Mouse (Mus musculus) neural tube, embryonic 15.5 days (tissue): Measurements from ENCODE around the gene Gm13695. TPM values are rescaled to one million over a fixed set of nuclear protein-coding genes. Genes with fewer than 3 reads are reported as not detected.
"Not testable (repeated sequence)": the region's sequence is repeated elsewhere in the genome, so short reads cannot be mapped to it uniquely, and the experiment has no call there.

Experiments
- ATAC-seq: fragments of 200-750 bp; cut with Nextera tagmentation; 2 replicates; pipeline ENCODE4 v1.8.0; 2017; ENCODE audit warnings: mild to moderate bottlenecking, moderate TSS enrichment, moderate library complexity; ENCODE audit not compliant: low FRiP score
- H3K27ac ChIP-seq: fragments of 300-500 bp; sonication (generic); replicated peaks from 2 replicates; pipeline ENCODE4 v1.5.1; 2015; ENCODE audit warnings: mild to moderate bottlenecking, inconsistent platforms
- H3K27me3 ChIP-seq: fragments of 300-500 bp; sonication (generic); replicated peaks from 2 replicates; pipeline ENCODE4 v1.6.1; 2015; ENCODE audit warnings: inconsistent platforms
- H3K36me3 ChIP-seq: fragments of 300-500 bp; sonication (generic); 2 replicates; pipeline ENCODE4 v1.6.1; 2015; ENCODE audit warnings: inconsistent platforms
- H3K4me1 ChIP-seq: fragments of 300-500 bp; sonication (generic); 2 replicates; pipeline ENCODE4 v1.6.1; 2015; ENCODE audit warnings: inconsistent platforms
- H3K4me2 ChIP-seq: fragments of 300-500 bp; sonication (generic); 2 replicates; pipeline ENCODE4 v1.6.1; 2015; ENCODE audit warnings: inconsistent platforms, mild to moderate bottlenecking, moderate library complexity
- H3K4me3 ChIP-seq: fragments of 300-500 bp; sonication (generic); replicated peaks from 2 replicates; pipeline ENCODE4 v1.5.1; 2015; ENCODE audit warnings: mild to moderate bottlenecking, inconsistent platforms
- H3K9ac ChIP-seq: fragments of 300-500 bp; sonication (generic); replicated peaks from 2 replicates; pipeline ENCODE4 v1.6.1; 2015; ENCODE audit warnings: mild to moderate bottlenecking, inconsistent platforms
- H3K9me3 ChIP-seq: fragments of 300-500 bp; sonication (generic); replicated peaks from 2 replicates; pipeline ENCODE4 v1.6.1; 2016; ENCODE audit warnings: inconsistent platforms
- WGBS: fragments of 180-500 bp; shearing (Covaris S2); methylation state at CpG from one replicate; pipeline ENCODE4 v1.1.7; 2015; ENCODE audit warnings: mixed read lengths; 5-methylcytosine and 5-hydroxymethylcytosine counted together
- polyA plus RNA-seq: library from polyadenylated mRNA; unstranded; fragments of >200 nt; fragmentation: Nextera tagmentation; extraction: Ambion mirVana; gene quantifications from 2 replicates; pipeline ENCODE4 v1.2.1, GENCODE M21; 2015

Gene Gm13695
- polyA plus RNA-seq, 1 experiment from 2014 or later: not detected

DNA sequence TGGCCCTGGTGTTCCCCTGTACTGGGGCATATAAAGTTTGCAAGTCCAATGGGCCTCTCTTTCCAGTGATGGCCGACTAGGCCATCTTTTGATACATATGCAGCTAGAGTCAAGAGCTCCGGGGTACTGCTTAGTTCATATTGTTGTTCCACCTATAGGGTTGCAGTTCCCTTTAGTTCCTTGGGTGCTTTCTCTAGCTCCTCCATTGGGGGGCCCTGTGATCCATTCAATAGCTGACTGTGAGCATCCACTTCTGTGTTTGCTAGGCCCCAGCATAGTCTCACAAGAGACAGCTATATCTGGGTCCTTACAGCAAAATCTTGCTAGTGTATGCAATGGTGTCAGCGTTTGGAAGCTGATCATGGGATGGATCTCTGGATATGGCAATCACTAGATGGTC lies 27.4 kb downstream of the Gm13695 start:
- H3K9me3 ChIP-seq, H3K4me3 ChIP-seq, H3K9ac ChIP-seq, H3K4me2 ChIP-seq, H3K4me1 ChIP-seq, H3K27me3 ChIP-seq, ATAC-seq, H3K36me3 ChIP-seq, H3K27ac ChIP-seq: not testable (repeated sequence)
- WGBS: 86% methylated on average over 1 of the region's 3 CpGs

DNA sequence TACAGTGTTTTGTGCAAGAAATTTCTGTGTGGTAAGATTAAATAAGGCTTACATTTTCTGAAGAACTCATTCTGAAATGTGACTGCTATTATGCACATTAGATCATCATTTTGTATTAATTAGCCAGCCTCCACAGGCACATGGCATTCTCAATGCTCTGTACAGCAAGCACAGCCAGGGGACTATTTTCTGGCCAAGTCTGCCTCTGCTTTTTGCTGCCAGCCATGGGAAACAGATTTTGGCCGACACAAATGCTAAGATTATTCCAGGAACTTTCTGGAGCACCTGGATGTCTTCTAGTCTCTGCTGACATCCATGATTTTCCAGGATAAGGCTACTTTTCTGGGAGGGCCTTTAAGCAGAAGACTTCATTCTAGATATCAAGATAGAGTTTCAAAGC lies 41.8 kb downstream of the Gm13695 start:
- Histone ChIP-seq H3K4me2 (no peak overlapping the region), H3K27me3 (no peaks in the 10 kb centered on the region), H3K4me3 (no peak overlapping the region), H3K4me1 (no peaks in the 10 kb centered on the region), H3K27ac (no peak overlapping the region), H3K9me3 (no peaks in the 10 kb centered on the region), H3K36me3 (no peaks in the 10 kb centered on the region), H3K9ac (no peak overlapping the region)
- 46% methylated on average over 1 of the region's 1 CpGs for WGBS
- no peak for ATAC-seq

DNA sequence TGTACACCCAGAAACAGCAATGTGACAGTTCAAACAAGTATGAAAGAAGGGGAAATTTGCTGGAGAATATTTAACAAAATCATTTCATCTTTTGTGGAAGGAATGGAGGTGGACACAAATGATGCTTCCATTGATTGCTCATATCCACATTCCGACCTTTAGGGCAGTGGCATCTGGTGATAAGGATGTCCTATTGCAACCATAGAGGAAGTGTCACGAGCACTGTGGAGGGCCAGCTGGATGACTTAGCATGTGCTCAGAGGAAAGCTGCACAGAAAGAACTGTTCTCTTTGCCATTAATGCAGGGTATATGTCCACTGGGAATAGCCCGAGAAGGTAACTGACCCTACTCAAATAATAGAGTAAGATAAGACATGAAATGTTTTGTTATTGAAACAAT lies 42.7 kb downstream of the Gm13695 start:
- no peaks in the 10 kb centered on the region for H3K27me3 ChIP-seq
- 88% methylated on average over 3 of the region's 3 CpGs for WGBS
- no peak overlapping the region for H3K4me2 ChIP-seq
- H3K4me3 ChIP-seq: no peak overlapping the region
- no peaks in the 10 kb centered on the region for H3K36me3 ChIP-seq
- ATAC-seq: no peak
- H3K27ac ChIP-seq: no peak overlapping the region
- no peak overlapping the region for H3K9ac ChIP-seq
- H3K9me3 ChIP-seq: no peaks in the 10 kb centered on the region
- H3K4me1 ChIP-seq: no peaks in the 10 kb centered on the region

DNA sequence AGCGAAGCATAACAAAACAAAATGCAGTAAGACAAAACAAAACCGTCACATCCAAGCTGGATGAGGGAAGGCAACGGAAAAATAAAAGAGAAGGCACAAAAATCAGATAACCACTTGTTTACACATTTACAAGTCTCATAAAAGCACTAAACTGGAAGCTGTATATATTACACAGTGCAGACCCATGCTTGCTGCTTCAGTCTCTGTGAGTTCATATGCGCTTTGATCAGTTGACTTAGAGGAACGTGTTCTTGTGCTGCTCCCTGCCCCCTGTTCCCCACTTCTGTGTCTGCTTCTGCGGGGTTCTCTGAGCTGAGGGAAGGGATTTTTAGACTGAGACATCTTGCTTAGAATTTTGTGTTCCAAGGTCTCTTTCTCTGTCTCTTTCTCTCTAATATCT lies 47.5 kb downstream of the Gm13695 start:
- ATAC-seq: no peak
- WGBS: 77% methylated on average over 6 of the region's 6 CpGs
- no peak overlapping the region for H3K4me2 ChIP-seq

DNA sequence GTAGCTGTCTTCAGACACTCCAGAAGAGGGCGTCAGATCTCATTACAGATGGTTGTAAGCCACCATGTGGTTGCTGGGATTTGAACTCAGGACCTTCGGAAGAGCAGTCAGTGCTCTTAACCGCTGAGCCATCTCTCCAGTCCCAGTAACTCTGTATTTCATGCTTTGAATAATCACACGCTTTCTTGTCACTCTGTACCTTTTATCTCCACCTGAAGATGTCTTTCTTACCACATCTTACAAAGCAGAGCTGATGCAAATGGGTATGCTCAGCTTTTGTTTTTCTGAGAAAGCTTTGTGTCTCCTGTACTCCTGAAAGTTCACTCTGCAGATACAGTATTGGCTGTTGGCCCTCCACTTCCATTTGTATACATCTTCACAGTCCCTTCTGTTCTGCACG lies 49.2 kb downstream of the Gm13695 start:
- H3K9ac ChIP-seq, H3K9me3 ChIP-seq, H3K27ac ChIP-seq, H3K4me3 ChIP-seq, H3K4me2 ChIP-seq, H3K27me3 ChIP-seq, ATAC-seq, H3K4me1 ChIP-seq, H3K36me3 ChIP-seq: not testable (repeated sequence)
- WGBS: 84% methylated on average over 5 of the region's 5 CpGs

More for the DNA sequence above, 47.5 kb downstream of the Gm13695 start:
- H3K9me3 ChIP-seq: no peaks in the 10 kb centered on the region
- H3K9ac ChIP-seq: no peak overlapping the region
- H3K27me3 ChIP-seq: no peaks in the 10 kb centered on the region
- H3K4me1 ChIP-seq: no peaks in the 10 kb centered on the region
- no peak overlapping the region for H3K27ac ChIP-seq
- no peak overlapping the region for H3K4me3 ChIP-seq
- H3K36me3 ChIP-seq: no peaks in the 10 kb centered on the region

DNA sequence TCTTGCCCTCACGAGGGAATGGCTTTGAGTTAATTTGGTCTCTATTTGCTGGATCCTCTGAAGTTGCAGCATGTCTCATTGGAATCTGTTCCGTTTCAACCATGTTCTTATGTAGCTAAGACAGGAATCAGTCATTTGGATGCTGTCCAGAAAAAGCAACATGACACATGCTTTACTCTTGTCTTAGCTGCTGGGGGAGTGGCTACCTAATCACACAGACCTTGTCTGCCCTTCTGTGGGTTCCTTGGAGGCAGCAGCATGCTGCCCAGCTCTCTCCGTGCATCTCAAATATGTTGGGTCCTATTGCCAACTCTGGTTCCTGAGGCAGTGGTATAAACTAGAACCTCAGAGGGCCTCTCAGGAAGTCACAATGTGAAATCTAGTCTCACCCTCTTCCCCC lies 51.2 kb downstream of the Gm13695 start:
- Histone ChIP-seq H3K9me3 (no peaks in the 10 kb centered on the region), H3K4me2 (no peak overlapping the region), H3K4me1 (no peaks in the 10 kb centered on the region), H3K9ac (no peak overlapping the region), H3K27me3 (no peaks in the 10 kb centered on the region), H3K4me3 (no peak overlapping the region), H3K27ac (no peak overlapping the region), H3K36me3 (no peaks in the 10 kb centered on the region)
- WGBS: 82% methylated on average over 3 of the region's 3 CpGs
- no peak for ATAC-seq

Other genes starting within 250 kb of the Gm13695 start
- 29.1 and 29.8 TPM in 2 replicates for gene Itgav, start 242.9 kb upstream of the Gm13695 start, polyA plus RNA-seq
- 69.8 and 79.0 TPM in 2 replicates for gene Fam171b, start 154.7 kb upstream of the Gm13695 start, polyA plus RNA-seq
- gene Zswim2, start 26.1 kb upstream of the Gm13695 start, polyA plus RNA-seq: not detected in 2 replicates
- not detected in 2 replicates for gene Gm13698, start 11.6 kb upstream of the Gm13695 start, polyA plus RNA-seq
- not detected in 2 replicates for gene Gm13693, start 5.8 kb upstream of the Gm13695 start, polyA plus RNA-seq
- gene Gm13696, start 5.8 kb downstream of the Gm13695 start, polyA plus RNA-seq: not detected in 2 replicates
- gene Gm13694, start 11.6 kb downstream of the Gm13695 start, polyA plus RNA-seq: not detected in 2 replicates
- not detected in 2 replicates for gene Gm13697, start 17.4 kb downstream of the Gm13695 start, polyA plus RNA-seq
- not detected in 2 replicates for gene Gm13691, start 23.2 kb downstream of the Gm13695 start, polyA plus RNA-seq